Mouse (Mus musculus) limb, embryonic 14.5 days (tissue): ENCODE measurements around the gene Pou2f1. TPM values are rescaled to one million over a fixed set of nuclear protein-coding genes. Genes with fewer than 3 reads are reported as not detected.

Experiments used
- ATAC-seq: fragments of 200-750 bp; cut with Nextera tagmentation; 2 replicates; pipeline ENCODE4 v1.8.0; 2017; ENCODE audit warnings: low read depth, moderate number of reproducible peaks, moderate TSS enrichment; ENCODE audit not compliant: low FRiP score
- DNase-seq: peaks from one replicate; pipeline ENCODE4 v3.0.0-alpha.2; 2015; ENCODE audit warnings: low spot score
- H3K27ac ChIP-seq: fragments of 300-500 bp; sonication (generic); replicated peaks from 2 replicates; pipeline ENCODE4 v1.5.1; 2014; ENCODE audit warnings: low read depth, mild to moderate bottlenecking, low read length, moderate library complexity, mixed read lengths
- H3K27me3 ChIP-seq: fragments of 300-500 bp; sonication (generic); 2 replicates; pipeline ENCODE4 v1.6.1; 2014; ENCODE audit warnings: low read length, mixed read lengths; ENCODE audit not compliant: control insufficient read depth, insufficient read depth
- H3K36me3 ChIP-seq: fragments of 300-500 bp; sonication (generic); 2 replicates; pipeline ENCODE4 v1.6.1; 2014; ENCODE audit warnings: mild to moderate bottlenecking, low read length, moderate library complexity, mixed read lengths; ENCODE audit not compliant: control insufficient read depth, insufficient read depth
- H3K4me1 ChIP-seq: fragments of 300-500 bp; sonication (generic); 2 replicates; pipeline ENCODE4 v1.6.1; 2014; ENCODE audit warnings: antibody characterized with exemption, low read length, mixed read lengths; ENCODE audit not compliant: control insufficient read depth, insufficient read depth
- H3K4me2 ChIP-seq: fragments of 300-500 bp; sonication (generic); replicated peaks from 2 replicates; pipeline ENCODE4 v1.6.1; 2014; ENCODE audit warnings: low read depth, mild to moderate bottlenecking, low read length, moderate library complexity; ENCODE audit not compliant: severe bottlenecking
- H3K4me3 ChIP-seq: fragments of 300-500 bp; sonication (generic); replicated peaks from 2 replicates; pipeline ENCODE4 v1.5.1; 2014; ENCODE audit warnings: low read length
- H3K9ac ChIP-seq: fragments of 300-500 bp; sonication (generic); 2 replicates; pipeline ENCODE4 v1.6.1; 2014; ENCODE audit warnings: mild to moderate bottlenecking, low read depth, low read length, moderate library complexity; ENCODE audit not compliant: severe bottlenecking
- H3K9me3 ChIP-seq: fragments of 300-500 bp; sonication (generic); 2 replicates; pipeline ENCODE4 v1.6.1; 2016; ENCODE audit warnings: low read length; ENCODE audit not compliant: control insufficient read depth
- POLR2A ChIP-seq: fragments of 200-500 bp; IDR thresholded peaks from 2 replicates; pipeline ENCODE4 v1.8.0; 2012; ENCODE audit warnings: inconsistent platforms, mild to moderate bottlenecking, moderate library complexity, borderline replicate concordance; ENCODE audit not compliant: insufficient read depth, insufficient read length; ENCODE audit errors: extremely low read depth
- WGBS: fragments of 180-500 bp; shearing (Covaris S2); extraction: QIAGEN DNeasy Blood & Tissue Kit; methylation state at CpG from one replicate; pipeline ENCODE4 v1.1.7; 2014; 5-methylcytosine and 5-hydroxymethylcytosine counted together
- polyA plus RNA-seq, 2 experiments: library from polyadenylated mRNA; depleted of rRNA in 1 of 2; stranded (reverse) in 1 of 2; unstranded in 1 of 2; fragments of >200 nt; fragmentation: Nextera tagmentation in 1 of 2; extraction: Ambion mirVana in 1 of 2; gene quantifications; 2 replicates each; pipeline versions ENCODE4 v1.2.1 to v1.2.3; 2012 to 2014

The Pou2f1 gene
- polyA plus RNA-seq, 2 experiments = 7.3 to 16.4 TPM

DNA sequence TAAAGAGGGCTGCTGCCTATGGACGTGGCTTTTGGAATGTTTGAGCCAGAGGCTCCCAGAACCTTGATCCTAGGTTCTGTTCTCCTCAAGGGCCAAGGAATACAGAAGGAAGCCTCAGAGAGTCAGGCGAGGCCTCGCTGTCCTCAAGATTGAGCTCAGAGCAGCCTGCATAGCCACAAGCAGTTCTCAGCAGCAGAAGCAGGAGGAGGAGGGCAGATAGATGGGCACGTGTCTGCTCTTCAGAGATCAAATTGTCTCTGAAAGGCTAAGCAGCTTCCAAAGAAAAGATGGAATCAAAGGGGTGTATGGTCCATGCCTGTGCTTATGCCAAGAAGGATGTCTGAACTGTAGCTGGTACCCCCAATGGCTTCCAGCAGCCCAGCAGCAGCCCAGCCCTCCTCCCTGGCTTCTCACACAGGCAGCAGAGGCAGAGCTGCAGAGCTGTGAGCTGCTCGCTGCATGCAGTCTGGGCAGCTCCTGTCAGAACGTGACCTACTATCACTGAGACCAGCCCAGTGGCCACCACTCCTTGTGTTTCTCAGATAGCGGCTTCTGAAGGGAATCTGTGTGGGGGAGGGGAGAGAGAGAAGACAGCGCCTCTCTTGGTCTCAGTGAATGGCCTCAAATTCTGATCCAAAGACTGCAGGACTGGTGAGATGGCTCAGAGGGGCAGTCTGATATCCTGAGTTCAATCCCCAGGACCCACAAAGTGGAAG is 184.2 kb downstream of the Pou2f1 start:
- Histone ChIP-seq H3K9me3 (no peaks in the 10 kb centered on the region), H3K4me3 (no peak overlapping the region), H3K4me1 (peaks cover 16% of the 10 kb centered on the region), H3K27ac (no peak overlapping the region), H3K4me2 (no peak overlapping the region), H3K9ac (no peak overlapping the region), H3K27me3 (no peaks in the 10 kb centered on the region), H3K36me3 (no peaks in the 10 kb centered on the region)
- no peak for ATAC-seq
- WGBS = 40% methylated on average over 8 of the region's 8 CpGs
- no peak for DNase-seq
- no peak for TF ChIP-seq POLR2A

DNA sequence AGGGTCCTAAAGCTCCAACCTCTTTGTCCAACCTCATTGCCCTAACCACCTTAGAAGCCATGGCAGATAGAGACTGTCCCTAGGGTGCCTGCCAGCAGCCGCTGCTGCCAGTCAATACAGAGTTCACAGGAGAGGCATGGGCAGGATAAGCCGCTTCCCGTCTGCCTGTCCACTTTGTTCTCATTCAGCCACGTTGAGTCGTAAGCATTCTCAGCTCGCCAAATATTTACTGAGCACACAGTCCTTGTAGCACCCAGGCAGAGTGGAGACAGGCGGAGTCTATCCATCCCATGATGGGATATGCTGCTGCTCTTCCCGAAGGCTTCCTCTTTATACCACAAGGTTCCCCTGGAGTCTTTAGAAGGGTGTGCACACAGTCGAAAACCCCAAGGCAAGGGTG is 185.2 kb downstream of the Pou2f1 start:
- DNase-seq (no peak), ATAC-seq (no peak)
- Histone ChIP-seq H3K9me3 (no peaks in the 10 kb centered on the region), H3K27ac (no peak overlapping the region), H3K9ac (no peak overlapping the region), H3K4me2 (no peak overlapping the region), H3K4me3 (no peak overlapping the region), H3K36me3 (no peaks in the 10 kb centered on the region), H3K27me3 (no peaks in the 10 kb centered on the region), H3K4me1 (peaks cover 16% of the 10 kb centered on the region)
- TF ChIP-seq POLR2A = no peak
- 78% methylated on average over 9 of the region's 9 CpGs for WGBS

DNA sequence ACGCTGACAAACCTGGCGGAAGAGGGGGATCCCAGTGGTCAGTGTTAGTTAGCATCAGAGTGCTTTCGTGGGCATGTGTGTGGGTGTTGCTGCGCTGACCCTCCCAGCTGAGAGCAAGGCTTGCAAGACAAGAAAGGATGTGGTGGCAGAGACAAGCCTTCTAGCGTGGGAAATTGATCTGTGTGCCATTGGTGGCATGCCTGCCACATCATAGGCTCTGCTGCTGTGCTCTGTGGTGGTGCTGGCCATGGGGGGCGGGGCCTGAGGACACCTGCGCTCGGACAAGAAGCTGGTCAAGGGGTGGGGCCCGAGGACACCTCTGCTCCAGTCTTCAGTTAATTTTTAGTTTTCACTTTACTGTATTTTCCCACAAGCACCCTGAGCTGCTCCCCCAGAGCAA is 186.1 kb downstream of the Pou2f1 start:
- Histone ChIP-seq H3K4me1 (peaks cover 16% of the 10 kb centered on the region), H3K27ac (no peak overlapping the region), H3K36me3 (no peaks in the 10 kb centered on the region), H3K9me3 (no peaks in the 10 kb centered on the region), H3K27me3 (no peaks in the 10 kb centered on the region), H3K4me2 (no peak overlapping the region), H3K9ac (no peak overlapping the region), H3K4me3 (no peak overlapping the region)
- TF ChIP-seq POLR2A = no peak
- 89% methylated on average over 9 of the region's 9 CpGs for WGBS
- DNase-seq (no peak), ATAC-seq (no peak)

Other genes starting within 250 kb of the Pou2f1 start
- 22.9 and 26.2 TPM in 2 replicates for gene Creg1, start 238.9 kb downstream of the Pou2f1 start, polyA plus RNA-seq (2012; rRNA removed)
- 68.4 and 70.1 TPM in 2 replicates for gene Creg1, start 238.9 kb downstream of the Pou2f1 start, polyA plus RNA-seq (2014; fragmentation: Nextera tagmentation; extraction: Ambion mirVana)
- 0.37 and 0.53 TPM in 2 replicates for gene Cd247, start 214.0 kb downstream of the Pou2f1 start, polyA plus RNA-seq (2012; rRNA removed)
- gene Cd247, start 214.0 kb downstream of the Pou2f1 start, polyA plus RNA-seq (2014; fragmentation: Nextera tagmentation; extraction: Ambion mirVana) = 0.41 and 0.87 TPM in 2 replicates
- 2.6 and 3.6 TPM in 2 replicates for gene Dusp27, start 125.2 kb upstream of the Pou2f1 start, polyA plus RNA-seq (2012; rRNA removed)
- gene Dusp27, start 125.2 kb upstream of the Pou2f1 start, polyA plus RNA-seq (2014; fragmentation: Nextera tagmentation; extraction: Ambion mirVana) = 4.8 and 6.4 TPM in 2 replicates
- gene Gpa33, start 127.6 kb upstream of the Pou2f1 start, polyA plus RNA-seq (2012; rRNA removed) = 0.96 and 1.2 TPM in 2 replicates
- 1.1 and 1.2 TPM in 2 replicates for gene Gpa33, start 127.6 kb upstream of the Pou2f1 start, polyA plus RNA-seq (2014; fragmentation: Nextera tagmentation; extraction: Ambion mirVana)
- gene Mael, start 236.1 kb upstream of the Pou2f1 start, polyA plus RNA-seq (2012; rRNA removed) = 0.04 and 0.08 TPM in 2 replicates
- not detected in 2 replicates for gene Mael, start 236.1 kb upstream of the Pou2f1 start, polyA plus RNA-seq (2014; fragmentation: Nextera tagmentation; extraction: Ambion mirVana)